ENCODE assay signal across 13 mouse cellular contexts in genomic region chr1:59886899-59887298, GRCm38 (mm10). TPM values are rescaled to one million over a fixed set of nuclear protein-coding genes. Genes with fewer than 3 reads are reported as not detected.
DNase-seq lines count a peak whose midpoint lies in the region; ATAC-seq lines count a peak whose summit lies in the region.
"Had no signal": no experiment of that assay in that cellular context is flagged by ENCODE, and none has a peak within 500 bp of the region (broad histone marks: within the 10 kb centered on the region; RNA-seq: fewer than 3 reads in every experiment).

No protein-coding gene starts in this region.

- intact Hi-C loops in heart, postnatal 10 days (cut with DNase I) = loop anchor here (1.0 to 10.0 kb wide), 3 partner anchors 26 to 208 kb away; partner anchors contain the start of genes Carf, Fam117b and Wdr12
- intact Hi-C loops in left cerebral cortex, postnatal 14 days (cut with DNase I) = no loop called here

- peak; percentile 85 for DNase-seq in heart, adult 11 months
- DNase-seq in heart, postnatal 10 days = no peak
- peak; percentile 22 for DNase-seq in A20 (ENCODE audit: low read depth, low spot score)
- peak; percentile 13 for DNase-seq in fibroblast of lung, adult 2 months (ENCODE audit: low read depth)
- DNase-seq in gastrocnemius, postnatal 4 days (ENCODE audit: low spot score in 2 of 2) = no peak
- DNase-seq in ovary, postnatal 36 days (ENCODE audit: low spot score) = no peak
- no peak for DNase-seq in left cerebral cortex, postnatal 14 days (ENCODE audit: low spot score in 2 of 2)
- DNase-seq: adrenal gland, postnatal 25 days; cerebellum, postnatal 10 days; kidney, postnatal 10 days; liver, embryonic 13.5 days had no signal

- ATAC-seq in CD4-positive, CD25-positive, alpha-beta regulatory T cell, adult 4 months = peak; percentile 64
- ATAC-seq: intestine, postnatal 0 days had no signal

RNA-seq across cellular contexts. Expression of gene Fam117b, which starts 25.9 kb away (rescaled TPM):
- total RNA-seq in heart, postnatal 10 days (2021) = 10 to 100 TPM; 15.8 to 26.9 TPM
- polyA plus RNA-seq in CD4-positive, CD25-positive, alpha-beta regulatory T cell, adult 4 months (2017; shearing (Covaris generic)) = 10 to 100 TPM; 12.1 to 15.4 TPM
- total RNA-seq in gastrocnemius, postnatal 4 days (2021) = 10 to 100 TPM in 1 of 2 experiments, 1 to 10 TPM in 1; 9.8 to 10.6 TPM
- 10 to 100 TPM; 51.4 to 51.7 TPM for total RNA-seq in left cerebral cortex, postnatal 14 days (2021)

Comparison
In these comparisons a context has a peak if more than half of its experiments do, and no peak if none do; other contexts are left out.
1. DNase-seq: peak in heart, adult 11 months (single experiment), A20 (single experiment) and fibroblast of lung, adult 2 months (single experiment); none in heart, postnatal 10 days (0 of 2), gastrocnemius, postnatal 4 days (0 of 2), ovary, postnatal 36 days (single experiment) and left cerebral cortex, postnatal 14 days (0 of 2).